Mouse (Mus musculus) kidney, embryonic 14.5 days (tissue): ENCODE measurements at regions not wholly inside any gene's neighbourhood (a gene's known extent, or its start where the extent isn't known, plus 50 kb on each side); places are given as distances from the start of the nearest gene placed in this dataset.

Experiments
- ATAC-seq: fragments of 200-750 bp; cut with Nextera tagmentation; 2 replicates; pipeline ENCODE4 v1.8.0; 2017; ENCODE audit warnings: moderate number of reproducible peaks, mild to moderate bottlenecking, moderate TSS enrichment, moderate library complexity; ENCODE audit not compliant: low FRiP score, low TSS enrichment
- H3K27ac ChIP-seq: fragments of 300-500 bp; sonication (generic); 2 replicates; pipeline ENCODE4 v1.5.1; 2014; ENCODE audit warnings: low read depth, mild to moderate bottlenecking, low read length, moderate library complexity, mixed read lengths
- H3K27me3 ChIP-seq: fragments of 300-500 bp; sonication (generic); 2 replicates; pipeline ENCODE4 v1.6.1; 2014; ENCODE audit warnings: mild to moderate bottlenecking, low read length; ENCODE audit not compliant: control insufficient read depth, insufficient read depth
- H3K36me3 ChIP-seq: fragments of 300-500 bp; sonication (generic); 2 replicates; pipeline ENCODE4 v1.6.1; 2014; ENCODE audit warnings: low read length, mixed read lengths; ENCODE audit not compliant: control insufficient read depth, insufficient read depth
- H3K4me1 ChIP-seq: fragments of 300-500 bp; sonication (generic); 2 replicates; pipeline ENCODE4 v1.6.1; 2014; ENCODE audit warnings: low read length, mixed read lengths; ENCODE audit not compliant: control insufficient read depth, insufficient read depth
- H3K4me2 ChIP-seq: fragments of 300-500 bp; sonication (generic); replicated peaks from 2 replicates; pipeline ENCODE4 v1.6.1; 2014; ENCODE audit warnings: low read depth, mild to moderate bottlenecking, low read length
- H3K4me3 ChIP-seq: fragments of 300-500 bp; sonication (generic); 2 replicates; pipeline ENCODE4 v1.5.1; 2014; ENCODE audit warnings: mild to moderate bottlenecking, low read length
- H3K9ac ChIP-seq: fragments of 300-500 bp; sonication (generic); 2 replicates; pipeline ENCODE4 v1.6.1; 2014; ENCODE audit warnings: low read depth, mild to moderate bottlenecking, low read length, moderate library complexity
- H3K9me3 ChIP-seq: fragments of 300-500 bp; sonication (generic); 2 replicates; pipeline ENCODE4 v1.6.1; 2016; ENCODE audit warnings: low read length; ENCODE audit not compliant: control insufficient read depth
- WGBS: fragments of 180-500 bp; shearing (Covaris S2); extraction: QIAGEN DNeasy Blood & Tissue Kit; methylation state at CpG from one replicate; pipeline ENCODE4 v1.1.7; 2014; 5-methylcytosine and 5-hydroxymethylcytosine counted together

DNA sequence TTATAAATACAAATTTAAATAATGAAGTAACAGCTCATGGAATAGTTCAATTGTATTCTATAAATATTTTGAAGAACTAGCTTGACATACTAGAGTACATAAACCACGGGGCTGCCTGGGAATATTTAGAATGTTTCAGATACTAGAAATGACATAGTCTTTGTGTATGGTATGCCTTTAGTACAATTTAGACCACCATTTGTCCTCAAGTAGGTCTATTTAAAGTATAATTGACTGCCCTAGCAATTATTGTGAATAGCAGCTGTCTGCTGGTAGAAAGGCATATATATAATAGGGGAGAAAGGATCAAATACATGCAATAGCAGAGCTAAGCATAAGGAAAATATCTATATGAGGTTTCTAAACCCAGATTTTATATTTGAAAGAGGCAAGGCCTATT is 550.6 kb upstream of the Itga1 start:
- WGBS, result 78% methylated on average over 1 of the region's 1 CpGs
- no peak for ATAC-seq
- H3K4me2 ChIP-seq, result no peak overlapping the region

DNA sequence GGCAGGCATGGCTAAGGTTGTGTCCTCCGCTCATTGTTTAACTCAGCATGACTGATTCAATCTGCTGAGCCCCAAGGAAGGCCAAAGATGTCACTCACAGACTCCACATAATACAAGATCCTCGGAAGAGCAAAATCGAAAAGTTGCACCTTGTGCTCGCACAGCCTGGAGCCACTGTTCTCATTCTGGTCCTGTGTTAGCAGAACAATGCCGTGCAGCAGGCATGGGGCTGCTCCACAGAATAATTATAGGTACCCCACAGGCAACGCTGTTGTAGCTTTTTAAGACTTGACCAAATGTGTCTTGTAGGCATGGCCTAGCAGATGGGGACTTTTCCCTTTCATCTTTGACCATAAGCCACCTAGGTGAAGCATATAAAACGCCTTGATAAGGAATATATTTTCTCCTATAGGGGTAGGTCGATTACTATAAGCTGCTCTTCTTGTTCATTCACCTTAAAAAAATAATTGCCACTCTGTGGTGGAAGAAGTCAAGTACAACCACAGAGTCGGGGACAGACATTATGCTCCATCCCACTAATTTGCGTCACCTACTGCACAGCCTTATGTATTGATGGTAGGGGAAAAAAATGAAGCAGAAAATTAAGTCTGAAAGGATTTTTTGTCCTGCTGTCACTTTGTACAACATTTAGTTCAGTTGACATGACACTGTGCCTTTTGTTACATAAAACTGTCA is 529.8 kb upstream of the Itga1 start:
- H3K27me3 ChIP-seq, result no peaks in the 10 kb centered on the region
- H3K9me3 ChIP-seq, result no peaks in the 10 kb centered on the region
- WGBS, result 86% methylated on average over 10 of the region's 10 CpGs
- H3K4me3 ChIP-seq, result no peak overlapping the region
- no peak for ATAC-seq
- H3K9ac ChIP-seq, result no peak overlapping the region
- H3K27ac ChIP-seq, result no peak overlapping the region
- no peaks in the 10 kb centered on the region for H3K36me3 ChIP-seq
- no peak overlapping the region for H3K4me2 ChIP-seq
- H3K4me1 ChIP-seq, result no peaks in the 10 kb centered on the region

More for the DNA sequence above, 550.6 kb upstream of the Itga1 start:
- Histone ChIP-seq H3K9me3 (no peaks in the 10 kb centered on the region), H3K4me1 (no peaks in the 10 kb centered on the region), H3K36me3 (no peaks in the 10 kb centered on the region), H3K4me3 (no peak overlapping the region), H3K9ac (no peak overlapping the region), H3K27me3 (no peaks in the 10 kb centered on the region), H3K27ac (no peak overlapping the region)

DNA sequence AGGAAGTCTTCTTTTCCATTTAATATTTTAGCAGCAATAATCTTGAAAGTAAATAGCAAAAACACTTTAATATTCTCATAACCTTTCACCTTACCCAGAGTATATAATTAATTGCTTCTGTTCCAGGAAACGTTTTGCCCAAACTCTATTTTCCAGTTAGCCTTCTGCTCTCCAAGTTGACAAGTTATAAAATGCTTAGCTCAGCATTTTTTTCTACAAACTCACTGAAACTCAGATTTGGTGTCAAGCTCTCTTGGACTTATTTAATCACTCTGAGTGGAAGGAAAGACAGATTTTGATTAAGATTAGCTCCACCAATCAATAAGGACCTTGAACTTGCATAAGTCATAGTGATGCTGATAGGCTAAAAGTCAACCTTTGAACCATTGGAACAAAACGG is 528.8 kb upstream of the Itga1 start:
- H3K9me3 ChIP-seq, result no peaks in the 10 kb centered on the region
- H3K4me2 ChIP-seq, result no peak overlapping the region
- no peaks in the 10 kb centered on the region for H3K4me1 ChIP-seq
- no peaks in the 10 kb centered on the region for H3K27me3 ChIP-seq
- 67% methylated on average over 2 of the region's 2 CpGs for WGBS
- no peaks in the 10 kb centered on the region for H3K36me3 ChIP-seq
- no peak overlapping the region for H3K9ac ChIP-seq
- ATAC-seq, result no peak
- H3K27ac ChIP-seq, result no peak overlapping the region
- H3K4me3 ChIP-seq, result no peak overlapping the region

DNA sequence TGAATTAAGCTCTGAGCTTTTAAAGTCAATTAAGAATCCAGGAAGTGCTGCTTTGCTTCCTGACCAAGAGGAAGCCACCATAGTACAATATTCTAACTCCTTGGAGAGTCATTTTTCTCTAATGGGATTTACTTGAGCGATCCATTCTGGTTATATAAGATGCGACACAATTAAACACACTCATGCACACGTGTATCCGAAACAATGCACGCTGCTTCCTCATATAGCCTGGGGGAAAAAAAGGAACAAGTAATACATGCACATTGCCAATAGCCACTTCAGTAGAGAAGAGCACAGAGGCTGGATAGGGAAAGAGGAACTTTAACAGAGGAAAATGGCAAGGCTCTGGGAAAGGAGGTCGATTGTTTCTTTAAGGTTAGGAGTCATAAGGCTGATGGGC is 511.4 kb upstream of the Itga1 start:
- Histone ChIP-seq H3K36me3 (no peaks in the 10 kb centered on the region), H3K9me3 (no peaks in the 10 kb centered on the region), H3K4me1 (no peaks in the 10 kb centered on the region), H3K4me2 (no peak overlapping the region), H3K9ac (no peak overlapping the region), H3K27me3 (no peaks in the 10 kb centered on the region), H3K27ac (no peak overlapping the region), H3K4me3 (no peak overlapping the region)
- WGBS, result 83% methylated on average over 6 of the region's 6 CpGs
- ATAC-seq, result no peak

DNA sequence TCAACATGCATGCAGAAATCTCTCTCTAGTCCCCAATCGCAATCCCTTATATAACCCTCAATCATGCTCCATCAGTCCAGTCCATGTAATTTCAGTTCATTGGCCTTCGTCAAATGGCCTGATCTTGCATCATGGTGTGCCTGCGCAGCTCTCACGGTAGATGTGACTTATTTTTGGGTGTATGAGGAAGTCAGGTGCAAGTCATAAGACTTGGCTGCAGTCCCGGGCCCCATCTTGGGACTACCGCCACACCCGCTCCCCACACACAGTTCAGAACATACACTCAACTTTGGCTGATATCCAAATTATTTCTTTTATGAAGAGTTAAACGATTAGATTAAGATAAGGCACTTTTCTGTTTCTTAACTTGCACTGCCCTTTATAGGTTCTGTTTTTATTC is 504.7 kb upstream of the Itga1 start:
- H3K9me3 ChIP-seq, result no peaks in the 10 kb centered on the region
- WGBS, result 94% methylated on average over 8 of the region's 8 CpGs
- H3K4me2 ChIP-seq, result no peak overlapping the region
- H3K36me3 ChIP-seq, result no peaks in the 10 kb centered on the region
- no peaks in the 10 kb centered on the region for H3K4me1 ChIP-seq
- H3K27ac ChIP-seq, result no peak overlapping the region
- ATAC-seq, result no peak
- no peaks in the 10 kb centered on the region for H3K27me3 ChIP-seq
- no peak overlapping the region for H3K9ac ChIP-seq
- H3K4me3 ChIP-seq, result no peak overlapping the region

DNA sequence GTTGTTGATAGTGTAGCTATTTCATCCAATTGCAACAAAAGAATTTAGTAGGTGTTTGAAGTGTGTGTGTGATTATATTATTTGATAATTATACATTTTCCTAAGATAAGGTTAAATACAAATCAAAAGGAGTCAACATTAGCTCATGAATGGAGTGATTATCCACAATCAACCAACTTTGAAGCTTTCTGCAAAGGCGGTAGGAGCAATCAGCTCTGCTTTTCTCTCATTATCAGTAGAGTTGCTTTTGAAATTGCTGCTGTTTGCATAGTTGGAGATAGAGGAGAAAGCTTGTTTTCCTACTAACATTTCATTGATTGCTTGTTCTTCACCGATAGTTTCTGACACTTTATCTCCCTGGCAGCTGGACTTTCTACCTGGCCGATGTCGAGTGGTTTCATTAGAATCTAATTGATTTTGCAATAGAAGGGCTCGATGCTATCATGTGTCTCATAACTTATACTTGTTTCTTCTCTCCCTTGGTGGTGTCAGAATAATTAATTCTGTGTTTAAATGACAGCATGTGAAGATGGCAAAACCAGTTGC is 493.4 kb upstream of the Itga1 start:
- no peak overlapping the region for H3K9ac ChIP-seq
- no peak for ATAC-seq
- H3K4me1 ChIP-seq, result no peaks in the 10 kb centered on the region
- H3K9me3 ChIP-seq, result no peaks in the 10 kb centered on the region
- H3K27me3 ChIP-seq, result no peaks in the 10 kb centered on the region
- no peak overlapping the region for H3K4me2 ChIP-seq
- no peak overlapping the region for H3K4me3 ChIP-seq
- H3K36me3 ChIP-seq, result no peaks in the 10 kb centered on the region
- H3K27ac ChIP-seq, result no peak overlapping the region
- 80% methylated on average over 5 of the region's 5 CpGs for WGBS

DNA sequence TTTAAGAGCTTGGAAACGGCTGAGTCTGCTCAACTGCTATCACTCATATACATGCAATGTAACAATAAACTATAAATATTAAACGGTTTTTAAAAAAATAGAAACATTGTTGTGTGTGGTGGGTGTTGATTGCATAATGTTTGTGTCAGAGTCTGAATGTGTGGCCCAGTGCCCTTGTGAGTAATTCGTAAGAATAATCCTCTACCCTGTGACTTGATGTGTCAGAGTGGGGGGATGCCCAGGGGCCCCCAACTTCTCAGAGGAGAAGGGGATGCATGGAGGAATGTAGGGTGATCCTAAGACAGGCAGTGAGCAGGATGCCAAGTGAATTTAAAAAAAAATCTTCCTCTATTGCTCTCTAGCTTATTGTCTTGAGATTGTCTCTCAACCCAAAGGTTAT is 474.2 kb upstream of the Itga1 start:
- no peak for ATAC-seq
- H3K9me3 ChIP-seq, result no peaks in the 10 kb centered on the region

DNA sequence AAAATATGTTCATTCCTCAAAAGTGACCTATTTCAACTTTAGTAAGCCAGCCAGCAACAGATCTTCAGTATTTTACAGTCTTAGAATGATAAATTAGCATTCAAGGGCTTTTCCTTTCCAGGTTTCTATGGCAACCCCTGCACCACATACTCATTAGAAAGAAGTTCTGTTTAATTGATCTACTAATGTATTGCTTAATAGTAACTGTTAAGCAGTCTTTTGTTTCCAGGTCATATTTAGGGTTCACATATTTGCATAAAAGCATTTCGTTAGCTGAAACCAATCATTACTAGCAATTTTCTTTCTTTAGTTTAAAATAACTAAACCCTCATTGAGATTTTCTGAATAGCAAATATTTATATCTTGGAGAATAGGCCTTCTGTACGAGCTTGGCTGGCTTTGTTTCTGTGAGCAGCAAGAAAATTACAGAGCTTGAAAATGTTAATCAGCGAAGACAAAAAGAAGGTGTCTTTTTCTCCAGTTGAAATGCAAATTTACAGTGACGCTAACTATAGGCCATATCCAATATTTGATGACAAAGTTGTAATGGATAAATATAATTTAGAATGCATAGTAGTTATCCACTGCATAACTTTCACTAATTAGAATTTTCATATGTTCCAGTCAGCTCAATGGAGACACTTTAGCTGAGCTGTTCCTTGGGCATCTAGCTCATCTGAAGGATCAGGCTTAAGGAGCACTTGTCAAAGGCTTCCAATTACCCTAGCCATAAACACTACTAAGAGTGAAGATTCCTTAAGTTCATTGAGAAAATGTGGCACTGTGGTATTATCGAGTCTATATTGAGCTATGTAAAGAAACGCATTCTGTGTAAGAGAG is 473.5 kb upstream of the Itga1 start:
- Histone ChIP-seq H3K36me3 (no peaks in the 10 kb centered on the region), H3K4me2 (no peak overlapping the region), H3K4me1 (no peaks in the 10 kb centered on the region), H3K27ac (no peak overlapping the region), H3K27me3 (no peaks in the 10 kb centered on the region), H3K9me3 (no peaks in the 10 kb centered on the region), H3K9ac (no peak overlapping the region), H3K4me3 (no peak overlapping the region)
- ATAC-seq, result no peak
- 87% methylated on average over 6 of the region's 6 CpGs for WGBS

More for the DNA sequence above, 474.2 kb upstream of the Itga1 start:
- H3K4me1 ChIP-seq, result no peaks in the 10 kb centered on the region
- H3K4me3 ChIP-seq, result no peak overlapping the region
- whole genome bisulfite sequencing, result 88% methylated on average over 3 of the region's 3 CpGs
- H3K4me2 ChIP-seq, result no peak overlapping the region
- no peak overlapping the region for H3K27ac ChIP-seq
- H3K27me3 ChIP-seq, result no peaks in the 10 kb centered on the region
- H3K36me3 ChIP-seq, result no peaks in the 10 kb centered on the region
- no peak overlapping the region for H3K9ac ChIP-seq

DNA sequence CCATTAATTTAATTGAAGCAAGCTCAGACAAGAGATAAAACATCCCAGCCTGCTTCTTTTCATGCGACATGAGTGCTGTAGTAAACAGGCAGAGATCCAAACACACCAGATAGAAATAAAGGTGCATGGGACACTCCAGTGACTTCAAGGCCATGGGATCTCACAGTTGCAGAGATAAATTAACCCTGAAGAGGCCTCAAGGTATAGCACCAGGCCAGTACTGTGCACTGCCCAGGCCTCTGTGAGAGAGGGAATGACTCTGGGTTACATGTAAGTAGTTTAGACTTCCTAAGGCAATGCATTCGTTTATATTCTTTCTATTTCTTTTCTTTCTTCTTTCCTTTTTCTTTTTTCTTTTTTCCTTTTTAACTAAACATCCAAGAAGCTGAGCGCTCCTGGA is 439.4 kb upstream of the Itga1 start:
- Histone ChIP-seq H3K9me3 (no peaks in the 10 kb centered on the region), H3K27me3 (no peaks in the 10 kb centered on the region), H3K4me3 (no peak overlapping the region), H3K4me2 (no peak overlapping the region), H3K36me3 (no peaks in the 10 kb centered on the region), H3K9ac (no peak overlapping the region), H3K27ac (no peak overlapping the region), H3K4me1 (no peaks in the 10 kb centered on the region)
- 74% methylated on average over 3 of the region's 3 CpGs for WGBS
- ATAC-seq, result no peak
